Mouse (Mus musculus): ENCODE measurements at regions not wholly inside any gene's neighbourhood (a gene's known extent, or its start where the extent isn't known, plus 50 kb on each side); places are given as distances from the start of the nearest gene placed in this dataset.

DNA sequence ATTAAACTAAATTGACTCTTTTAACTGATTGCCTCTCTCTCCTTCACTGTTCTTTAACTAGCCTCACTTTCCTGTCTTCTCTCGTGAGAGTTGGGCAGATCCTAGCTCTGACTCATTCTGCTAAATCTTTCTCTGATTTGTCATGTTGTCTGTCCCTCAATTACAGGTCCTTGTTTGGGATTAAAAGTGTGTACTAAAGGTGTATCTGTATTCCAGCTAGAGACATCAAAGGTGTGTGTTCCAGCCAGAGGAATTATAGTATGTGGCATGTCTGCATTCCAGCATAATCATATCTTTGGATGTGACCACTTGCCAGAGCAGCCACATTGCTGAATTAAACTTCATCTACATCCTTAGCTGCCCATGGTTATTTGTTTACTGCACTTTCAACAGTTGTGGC lies 167.5 kb upstream of the Fam83b start:
- H3K4me3 ChIP-seq (ENCODE audit: low read depth, low read length) = no peak overlapping the region
- no peak for TF ChIP-seq EP300 (IDR thresholded peaks at IDR 0.05; ENCODE audit: low read depth)
- TF ChIP-seq CTCF (IDR thresholded peaks at IDR 0.05; ENCODE audit: low read depth) = no peak
- H3K27me3 ChIP-seq (ENCODE audit: insufficient read depth, low read length) = no peaks in the 10 kb centered on the region
- no peak overlapping the region for H3K9ac ChIP-seq (replicated peaks)
- WGBS (ENCODE audit: insufficient replicate concordance) = 55% methylated on average over 1 of the region's 1 CpGs
- no peaks in the 10 kb centered on the region for H3K9me3 ChIP-seq (ENCODE audit: low read length)
- ATAC-seq (no peak), DNase-seq (no peak)
- no peaks in the 10 kb centered on the region for H3K36me3 ChIP-seq (replicated peaks; ENCODE audit: insufficient read depth, low read length)
- no peak overlapping the region for H3K4me2 ChIP-seq (ENCODE audit: low read depth, low read length)
- H3K4me1 ChIP-seq (ENCODE audit: insufficient read depth) = no peaks in the 10 kb centered on the region
- no peak overlapping the region for H3K27ac ChIP-seq (ENCODE audit: low read depth)

DNA sequence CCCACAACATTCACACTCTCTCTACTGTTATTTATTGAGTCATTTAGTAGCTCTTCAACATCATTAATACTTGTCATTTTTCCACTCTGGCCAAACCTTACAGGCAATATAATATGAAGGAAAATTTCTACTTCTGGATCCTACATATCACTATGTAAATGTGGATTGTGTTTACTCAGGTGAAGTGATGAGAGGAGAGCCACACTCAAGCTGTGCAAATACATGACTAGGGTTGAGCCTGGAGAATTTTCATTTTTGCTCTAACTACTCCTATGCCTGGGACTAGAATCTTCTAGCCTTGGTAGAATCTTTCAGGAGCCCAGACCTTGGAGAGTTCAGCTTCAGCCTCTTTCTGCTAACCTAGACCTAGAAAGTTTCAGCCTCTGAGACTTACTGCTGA lies 166.9 kb upstream of the Fam83b start:
- H3K4me2 ChIP-seq (ENCODE audit: low read depth, low read length) = no peak overlapping the region
- ATAC-seq = no peak
- no peak for TF ChIP-seq CTCF (IDR thresholded peaks at IDR 0.05; ENCODE audit: low read depth)
- no peak for TF ChIP-seq EP300 (IDR thresholded peaks at IDR 0.05; ENCODE audit: low read depth)

DNA sequence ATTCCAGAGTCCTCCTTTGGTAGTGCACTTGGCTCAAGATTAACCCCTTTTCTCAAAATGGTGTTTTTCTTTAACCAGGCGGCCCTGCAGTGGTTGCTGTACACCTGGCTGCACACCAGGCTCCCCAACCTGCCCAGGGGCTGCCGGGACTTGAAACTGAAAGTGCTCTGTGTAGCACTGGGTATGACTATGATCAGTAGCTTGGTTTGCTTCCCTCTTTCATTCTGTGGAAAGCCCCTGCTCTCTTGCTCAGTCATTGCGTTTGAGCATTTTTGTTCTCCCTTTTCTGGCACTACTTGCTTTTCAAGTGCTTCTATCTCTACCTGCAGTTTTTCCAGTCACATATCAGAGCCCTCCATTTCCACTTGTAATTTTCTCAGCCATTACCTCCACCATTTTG lies 156.0 kb upstream of the Fam83b start:
- ATAC-seq (no peak), DNase-seq (no peak)
- Histone ChIP-seq H3K4me2 (ENCODE audit: low read depth, low read length) (no peak overlapping the region), H3K9ac (replicated peaks) (no peak overlapping the region), H3K27ac (ENCODE audit: low read depth) (no peak overlapping the region), H3K4me3 (ENCODE audit: low read depth, low read length) (no peak overlapping the region), H3K4me1 (ENCODE audit: insufficient read depth) (no peaks in the 10 kb centered on the region), H3K27me3 (ENCODE audit: insufficient read depth, low read length) (no peaks in the 10 kb centered on the region), H3K9me3 (ENCODE audit: low read length) (no peaks in the 10 kb centered on the region), H3K36me3 (replicated peaks; ENCODE audit: insufficient read depth, low read length) (no peaks in the 10 kb centered on the region)
- WGBS (ENCODE audit: insufficient replicate concordance) = 60% methylated on average over 3 of the region's 3 CpGs
- TF ChIP-seq CTCF (IDR thresholded peaks at IDR 0.05; ENCODE audit: low read depth) (no peak), EP300 (IDR thresholded peaks at IDR 0.05; ENCODE audit: low read depth) (no peak)

More for the DNA sequence above, 166.9 kb upstream of the Fam83b start:
- H3K9me3 ChIP-seq (ENCODE audit: low read length) = no peaks in the 10 kb centered on the region
- no peak for DNase-seq
- no peak overlapping the region for H3K9ac ChIP-seq (replicated peaks)
- H3K27ac ChIP-seq (ENCODE audit: low read depth) = no peak overlapping the region
- no peaks in the 10 kb centered on the region for H3K4me1 ChIP-seq (ENCODE audit: insufficient read depth)
- no peaks in the 10 kb centered on the region for H3K36me3 ChIP-seq (replicated peaks; ENCODE audit: insufficient read depth, low read length)
- no peak overlapping the region for H3K4me3 ChIP-seq (ENCODE audit: low read depth, low read length)
- no peaks in the 10 kb centered on the region for H3K27me3 ChIP-seq (ENCODE audit: insufficient read depth, low read length)

DNA sequence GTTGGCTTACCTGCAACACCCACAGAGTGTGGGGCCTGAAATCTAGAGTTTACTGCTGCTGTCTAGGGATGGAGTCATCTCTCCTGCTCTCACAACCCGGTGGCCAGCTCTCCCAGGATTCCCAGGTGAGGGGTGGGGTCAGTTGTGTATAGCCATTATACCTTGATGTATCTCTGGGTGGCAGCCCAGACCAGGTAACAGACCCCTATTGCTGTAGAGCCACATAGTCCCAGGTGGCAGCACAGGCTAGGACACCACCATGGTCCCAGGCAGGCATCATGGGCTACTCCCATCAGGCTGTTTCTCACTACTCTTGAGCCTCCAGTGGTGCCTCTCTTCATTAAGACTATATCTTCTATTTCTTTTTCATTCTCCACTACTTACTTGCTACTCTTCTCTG lies 148.9 kb upstream of the Fam83b start:
- ATAC-seq = no peak
- Histone ChIP-seq H3K4me1 (ENCODE audit: insufficient read depth) (no peaks in the 10 kb centered on the region), H3K27me3 (ENCODE audit: insufficient read depth, low read length) (no peaks in the 10 kb centered on the region), H3K27ac (ENCODE audit: low read depth) (no peak overlapping the region), H3K36me3 (replicated peaks; ENCODE audit: insufficient read depth, low read length) (no peaks in the 10 kb centered on the region), H3K4me3 (ENCODE audit: low read depth, low read length) (no peak overlapping the region), H3K9ac (replicated peaks) (no peak overlapping the region), H3K9me3 (ENCODE audit: low read length) (no peaks in the 10 kb centered on the region), H3K4me2 (ENCODE audit: low read depth, low read length) (no peak overlapping the region)
- TF ChIP-seq EP300 (IDR thresholded peaks at IDR 0.05; ENCODE audit: low read depth) (no peak), CTCF (IDR thresholded peaks at IDR 0.05; ENCODE audit: low read depth) (no peak)
- DNase-seq = no peak
- WGBS (ENCODE audit: insufficient replicate concordance) = 53% methylated on average over 1 of the region's 1 CpGs

DNA sequence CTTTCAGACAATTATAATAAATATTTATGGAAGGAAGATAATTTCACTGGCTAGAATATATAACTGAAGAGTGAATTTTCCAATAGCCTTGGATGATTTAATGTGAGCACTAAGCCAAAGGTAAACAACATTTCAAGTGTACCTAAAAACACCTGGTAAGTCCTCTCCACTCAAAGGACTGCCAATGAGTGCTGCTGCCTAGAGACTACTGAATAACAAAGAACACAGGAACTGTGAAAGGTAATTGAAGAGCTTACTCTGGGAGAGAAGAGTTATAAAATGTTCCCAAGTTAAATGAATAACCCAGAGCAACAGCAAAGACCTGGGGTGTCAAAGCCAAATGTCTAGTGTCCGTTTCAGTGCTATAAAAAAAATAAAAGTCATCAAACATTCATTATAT lies 139.5 kb upstream of the Fam83b start:
- no peak for TF ChIP-seq EP300 (IDR thresholded peaks at IDR 0.05; ENCODE audit: low read depth)
- TF ChIP-seq CTCF (IDR thresholded peaks at IDR 0.05; ENCODE audit: low read depth) = no peak
- WGBS (ENCODE audit: insufficient replicate concordance) = 42% methylated on average over 1 of the region's 1 CpGs
- no peak for DNase-seq
- Histone ChIP-seq H3K9ac (replicated peaks) (no peak overlapping the region), H3K4me1 (ENCODE audit: insufficient read depth) (no peaks in the 10 kb centered on the region), H3K27me3 (ENCODE audit: insufficient read depth, low read length) (no peaks in the 10 kb centered on the region), H3K36me3 (replicated peaks; ENCODE audit: insufficient read depth, low read length) (no peaks in the 10 kb centered on the region), H3K9me3 (ENCODE audit: low read length) (no peaks in the 10 kb centered on the region), H3K4me2 (ENCODE audit: low read depth, low read length) (no peak overlapping the region), H3K4me3 (ENCODE audit: low read depth, low read length) (no peak overlapping the region), H3K27ac (ENCODE audit: low read depth) (no peak overlapping the region)
- no peak for ATAC-seq

DNA sequence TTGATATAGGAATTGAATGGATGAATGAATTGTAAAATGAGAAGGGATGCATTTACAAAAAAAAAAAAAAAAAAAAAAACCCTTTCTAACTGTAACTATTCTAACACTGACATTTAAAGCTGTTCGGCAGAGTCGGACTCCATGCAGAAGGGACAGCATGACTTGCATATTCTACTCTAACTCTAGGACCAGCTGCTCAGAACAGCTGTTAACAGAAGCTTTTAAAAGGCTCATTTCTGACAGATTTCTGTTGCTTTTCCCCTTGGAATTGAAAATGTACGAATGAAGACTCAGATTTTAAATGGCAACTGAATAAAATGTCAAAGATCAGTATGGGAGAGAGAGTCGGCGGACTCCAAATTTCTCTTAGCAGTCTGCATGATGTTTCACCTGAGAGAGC lies 138.9 kb upstream of the Fam83b start:
- no peak for DNase-seq
- Histone ChIP-seq H3K4me3 (ENCODE audit: low read depth, low read length) (no peak overlapping the region), H3K4me1 (ENCODE audit: insufficient read depth) (no peaks in the 10 kb centered on the region), H3K9me3 (ENCODE audit: low read length) (no peaks in the 10 kb centered on the region), H3K4me2 (ENCODE audit: low read depth, low read length) (no peak overlapping the region), H3K9ac (replicated peaks) (no peak overlapping the region), H3K27ac (ENCODE audit: low read depth) (no peak overlapping the region), H3K36me3 (replicated peaks; ENCODE audit: insufficient read depth, low read length) (no peaks in the 10 kb centered on the region), H3K27me3 (ENCODE audit: insufficient read depth, low read length) (no peaks in the 10 kb centered on the region)
- TF ChIP-seq CTCF (IDR thresholded peaks at IDR 0.05; ENCODE audit: low read depth) = no peak
- TF ChIP-seq EP300 (IDR thresholded peaks at IDR 0.05; ENCODE audit: low read depth) = no peak
- ATAC-seq = no peak
- 73% methylated on average over 5 of the region's 5 CpGs for WGBS (ENCODE audit: insufficient replicate concordance)

DNA sequence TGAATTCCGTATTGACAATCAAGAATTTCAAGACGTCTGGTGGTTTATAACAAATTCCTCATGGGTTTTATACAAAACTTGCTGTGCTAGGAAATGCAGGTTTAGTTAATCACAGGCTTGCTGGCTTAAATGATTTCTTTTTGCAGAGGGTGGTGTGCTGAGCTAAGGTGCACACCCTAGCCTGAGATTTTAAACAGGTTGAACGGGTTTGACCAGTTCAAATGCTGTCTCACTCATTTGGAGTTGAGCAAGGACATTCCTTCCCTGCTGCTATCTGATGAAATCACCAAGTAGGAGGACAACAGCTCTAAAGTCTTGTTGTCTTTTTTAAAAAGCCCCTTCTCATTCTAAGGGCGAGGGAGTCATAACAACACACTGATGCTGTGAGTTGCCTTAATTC lies 128.6 kb upstream of the Fam83b start:
- Histone ChIP-seq H3K4me2 (ENCODE audit: low read depth, low read length) (no peak overlapping the region), H3K9me3 (ENCODE audit: low read length) (no peaks in the 10 kb centered on the region), H3K27ac (ENCODE audit: low read depth) (no peak overlapping the region), H3K27me3 (ENCODE audit: insufficient read depth, low read length) (no peaks in the 10 kb centered on the region), H3K4me1 (ENCODE audit: insufficient read depth) (no peaks in the 10 kb centered on the region), H3K36me3 (replicated peaks; ENCODE audit: insufficient read depth, low read length) (no peaks in the 10 kb centered on the region), H3K4me3 (ENCODE audit: low read depth, low read length) (no peak overlapping the region), H3K9ac (replicated peaks) (no peak overlapping the region)
- no peak for ATAC-seq
- TF ChIP-seq CTCF (IDR thresholded peaks at IDR 0.05; ENCODE audit: low read depth) (no peak), EP300 (IDR thresholded peaks at IDR 0.05; ENCODE audit: low read depth) (no peak)
- 62% methylated on average over 4 of the region's 4 CpGs for WGBS (ENCODE audit: insufficient replicate concordance)
- DNase-seq = no peak
